Mouse (Mus musculus): ENCODE data around the gene Hmgcl. TPM values are rescaled to one million over a fixed set of nuclear protein-coding genes. Genes with fewer than 3 reads are reported as not detected.

The Hmgcl gene
- polyA plus RNA-seq, 1 experiment from 2014 or later = 97.1 TPM

DNA sequence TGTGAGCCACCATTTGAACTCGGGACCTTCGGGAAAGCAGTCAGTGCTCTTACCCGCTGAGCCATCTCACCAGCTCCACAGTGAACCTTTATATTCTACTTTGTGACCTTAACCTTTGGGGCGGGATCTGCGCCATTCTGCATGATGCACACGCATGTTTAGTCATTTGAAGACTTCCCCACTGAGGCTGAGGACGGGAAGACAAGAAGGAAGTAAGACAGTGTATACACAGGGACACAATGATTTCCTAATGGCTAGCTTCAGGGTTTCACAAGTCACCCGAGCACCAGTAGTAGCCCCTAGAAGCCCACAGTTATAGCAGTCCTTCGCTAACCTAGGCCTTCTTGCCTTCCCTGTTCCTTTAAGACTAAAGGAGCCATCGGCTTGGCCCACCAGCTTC is 542 bp upstream of the Hmgcl start:
- no peaks in the 10 kb centered on the region for H3K27me3 ChIP-seq (replicated peaks; ENCODE audit: control insufficient read depth, insufficient read depth, low read length)
- peak overlapping the region; percentile 26; the same call in 1 of the 2 replicates for H3K27ac ChIP-seq (ENCODE audit: low read depth, low read length)
- peaks cover 25% of the 10 kb centered on the region for H3K4me1 ChIP-seq (replicated peaks; ENCODE audit: control insufficient read depth, insufficient read depth, low read length)
- DNase-seq (ENCODE audit: low spot score) (no peak), ATAC-seq (replicated peaks; ENCODE audit: low FRiP score) (peak; percentile 15; the same call in 1 of the 2 replicates)
- WGBS = 69% methylated on average over 10 of the region's 10 CpGs
- H3K4me2 ChIP-seq = peak overlapping the region; percentile 81
- H3K9ac ChIP-seq (ENCODE audit: low read depth, low read length) = no peak overlapping the region; the same call in 1 of the 2 replicates
- peak overlapping the region; percentile 82 for H3K4me3 ChIP-seq (ENCODE audit: low read depth, low read length)
- H3K9me3 ChIP-seq (ENCODE audit: control insufficient read depth, low read length) = no peaks in the 10 kb centered on the region
- H3K36me3 ChIP-seq (ENCODE audit: control insufficient read depth, insufficient read depth, low read length) = no peaks in the 10 kb centered on the region

DNA sequence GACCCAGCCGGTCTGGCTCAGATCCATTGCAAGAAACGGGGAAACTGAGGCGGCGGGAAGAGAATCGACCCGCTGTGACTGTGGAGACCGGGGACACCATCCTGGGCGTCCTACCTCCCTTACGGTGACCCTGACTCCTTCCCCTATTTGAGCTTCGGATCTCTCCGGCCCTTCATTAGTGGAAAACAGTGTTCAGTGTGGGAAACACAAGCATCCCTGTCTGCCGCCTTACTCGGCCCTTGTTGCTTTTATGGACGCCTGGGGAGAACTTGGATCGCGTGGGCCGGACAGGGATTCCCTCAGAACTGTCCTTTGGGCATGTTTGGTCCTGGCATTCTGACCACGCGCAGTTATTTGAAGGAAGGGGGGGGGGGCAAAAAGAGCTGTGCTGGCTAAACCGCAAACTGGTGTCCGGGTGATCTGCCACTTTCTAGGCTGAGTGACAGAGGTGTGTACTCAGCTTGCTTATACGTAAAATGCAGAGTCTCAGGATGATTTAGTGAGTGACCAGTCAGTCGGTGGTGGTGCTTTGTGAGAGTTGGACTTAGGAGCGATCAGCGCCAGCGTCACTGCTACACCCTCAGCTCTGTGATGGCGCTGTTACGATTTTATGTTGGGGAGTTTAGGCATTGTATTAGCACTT is 532 bp downstream of the Hmgcl start:
- 1% methylated on average over 28 of the region's 28 CpGs for whole genome bisulfite sequencing
- H3K27ac ChIP-seq (ENCODE audit: low read depth, low read length) = peak overlapping the region; percentile 53
- peak overlapping the region; percentile 82 for H3K4me3 ChIP-seq (ENCODE audit: low read depth, low read length)
- H3K36me3 ChIP-seq (ENCODE audit: control insufficient read depth, insufficient read depth, low read length) = peaks cover 3% of the 10 kb centered on the region
- ATAC-seq (replicated peaks; ENCODE audit: low FRiP score) (peak; percentile 21), DNase-seq (ENCODE audit: low spot score) (no peak)
- H3K4me2 ChIP-seq = peak overlapping the region; percentile 81
- H3K27me3 ChIP-seq (replicated peaks; ENCODE audit: control insufficient read depth, insufficient read depth, low read length) = no peaks in the 10 kb centered on the region
- peaks cover 25% of the 10 kb centered on the region for H3K4me1 ChIP-seq (replicated peaks; ENCODE audit: control insufficient read depth, insufficient read depth, low read length)
- H3K9ac ChIP-seq (ENCODE audit: low read depth, low read length) = peak overlapping the region; percentile 84
- no peaks in the 10 kb centered on the region for H3K9me3 ChIP-seq (ENCODE audit: control insufficient read depth, low read length)

- no peak for ATAC-seq (replicated peaks; ENCODE audit: low FRiP score)
- H3K36me3 ChIP-seq (ENCODE audit: control insufficient read depth, insufficient read depth, low read length) = peaks cover 13% of the 10 kb centered on the region
- H3K27me3 ChIP-seq (replicated peaks; ENCODE audit: control insufficient read depth, insufficient read depth, low read length) = no peaks in the 10 kb centered on the region
- 79% methylated on average over 8 of the region's 8 CpGs for WGBS
- no peak overlapping the region for H3K4me3 ChIP-seq (ENCODE audit: low read depth, low read length)
- no peak overlapping the region for H3K27ac ChIP-seq (ENCODE audit: low read depth, low read length)
- H3K4me1 ChIP-seq (replicated peaks; ENCODE audit: control insufficient read depth, insufficient read depth, low read length) = peaks cover 25% of the 10 kb centered on the region
- peak overlapping the region; percentile 11; the same call in 1 of the 2 replicates for H3K4me2 ChIP-seq
- no peaks in the 10 kb centered on the region for H3K9me3 ChIP-seq (ENCODE audit: control insufficient read depth, low read length)
- no peak for DNase-seq (ENCODE audit: low spot score)
- 0 out of 2 replicates have a peak overlapping the region, but pooled peaks have one; percentile 39 for H3K9ac ChIP-seq (ENCODE audit: low read depth, low read length)
Measured at GRCm38 (mm10) chr4:135948142-135948541, 1.9 kb downstream of the Hmgcl start.

DNA sequence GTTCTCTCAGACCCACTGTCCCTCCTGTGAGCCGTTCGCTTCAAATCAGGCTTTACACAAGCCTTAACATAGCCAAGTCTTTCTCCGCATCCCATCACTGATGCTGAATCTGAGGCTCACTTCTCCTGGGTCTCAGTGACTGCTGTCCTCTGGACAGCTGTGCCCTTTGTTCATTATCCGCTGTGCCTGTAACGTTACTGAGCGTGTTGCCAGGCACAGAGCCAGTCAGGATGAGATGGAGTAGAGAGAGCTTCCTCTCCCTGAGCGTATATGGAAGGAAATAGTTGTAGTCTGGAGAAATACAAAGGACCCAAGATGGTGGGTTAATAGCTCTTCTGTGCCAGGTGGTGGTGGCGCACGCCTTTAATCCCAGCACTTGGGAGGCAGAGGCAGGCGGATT is 3.2 kb downstream of the Hmgcl start:
- H3K4me1 ChIP-seq (replicated peaks; ENCODE audit: control insufficient read depth, insufficient read depth, low read length) = peaks cover 21% of the 10 kb centered on the region
- H3K27me3 ChIP-seq (replicated peaks; ENCODE audit: control insufficient read depth, insufficient read depth, low read length) = no peaks in the 10 kb centered on the region
- H3K36me3 ChIP-seq (ENCODE audit: control insufficient read depth, insufficient read depth, low read length) = peaks cover 14% of the 10 kb centered on the region
- ATAC-seq (replicated peaks; ENCODE audit: low FRiP score) (no peak), DNase-seq (ENCODE audit: low spot score) (no peak)
- no peaks in the 10 kb centered on the region for H3K9me3 ChIP-seq (ENCODE audit: control insufficient read depth, low read length)
- H3K27ac ChIP-seq (ENCODE audit: low read depth, low read length) = no peak overlapping the region
- H3K4me3 ChIP-seq (ENCODE audit: low read depth, low read length) = no peak overlapping the region
- no peak overlapping the region for H3K4me2 ChIP-seq
- no peak overlapping the region for H3K9ac ChIP-seq (ENCODE audit: low read depth, low read length)
- 90% methylated on average over 10 of the region's 10 CpGs for whole genome bisulfite sequencing

DNA sequence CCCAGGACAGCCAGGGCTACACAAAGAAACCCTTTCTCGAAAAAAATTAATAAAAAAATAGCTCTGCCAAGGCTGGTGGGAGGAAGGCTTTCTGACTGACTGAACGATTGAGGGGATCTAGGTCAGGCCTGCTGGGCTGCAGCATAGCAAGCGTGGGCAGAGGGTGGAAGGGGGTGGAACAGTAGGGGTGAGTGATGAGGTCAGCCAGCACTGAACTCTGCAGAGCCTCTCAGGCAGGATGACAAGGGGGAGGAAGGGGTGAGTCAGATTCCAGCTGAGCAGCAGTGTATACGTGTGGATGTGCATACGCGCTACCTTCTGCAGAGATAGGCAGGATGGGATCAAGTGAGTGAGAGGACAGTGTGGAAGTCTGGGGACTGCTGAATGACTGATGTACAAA is 3.7 kb downstream of the Hmgcl start:
- Histone ChIP-seq H3K4me2 (no peak overlapping the region), H3K9me3 (ENCODE audit: control insufficient read depth, low read length) (no peaks in the 10 kb centered on the region), H3K4me1 (replicated peaks; ENCODE audit: control insufficient read depth, insufficient read depth, low read length) (peaks cover 21% of the 10 kb centered on the region), H3K9ac (ENCODE audit: low read depth, low read length) (no peak overlapping the region), H3K27ac (ENCODE audit: low read depth, low read length) (no peak overlapping the region), H3K27me3 (replicated peaks; ENCODE audit: control insufficient read depth, insufficient read depth, low read length) (no peaks in the 10 kb centered on the region), H3K4me3 (ENCODE audit: low read depth, low read length) (no peak overlapping the region), H3K36me3 (ENCODE audit: control insufficient read depth, insufficient read depth, low read length) (peaks cover 14% of the 10 kb centered on the region)
- ATAC-seq (replicated peaks; ENCODE audit: low FRiP score) (no peak), DNase-seq (ENCODE audit: low spot score) (no peak)
- WGBS = 63% methylated on average over 6 of the region's 6 CpGs

DNA sequence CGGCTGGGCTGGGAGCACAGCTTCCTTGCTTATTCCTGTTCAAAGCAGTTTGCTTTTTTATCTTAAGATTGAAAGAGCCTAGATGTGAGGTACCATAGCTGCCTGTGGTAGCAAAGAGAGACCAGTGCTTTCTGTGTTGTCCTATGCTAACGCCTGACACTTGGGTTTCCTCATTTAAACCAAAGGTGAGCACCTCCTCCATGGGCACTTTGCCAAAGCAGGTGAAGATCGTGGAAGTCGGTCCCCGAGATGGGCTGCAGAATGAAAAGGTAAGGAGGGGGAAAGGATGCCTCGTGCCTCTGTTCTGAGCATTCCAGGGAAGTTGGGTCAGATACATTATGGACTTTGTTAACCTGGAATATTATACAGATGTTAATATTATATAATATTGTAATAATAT is 4.1 kb downstream of the Hmgcl start:
- no peak overlapping the region for H3K27ac ChIP-seq (ENCODE audit: low read depth, low read length)
- H3K4me2 ChIP-seq = no peak overlapping the region
- H3K4me1 ChIP-seq (replicated peaks; ENCODE audit: control insufficient read depth, insufficient read depth, low read length) = peaks cover 21% of the 10 kb centered on the region
- 88% methylated on average over 6 of the region's 6 CpGs for WGBS
- H3K9me3 ChIP-seq (ENCODE audit: control insufficient read depth, low read length) = no peaks in the 10 kb centered on the region
- peaks cover 14% of the 10 kb centered on the region for H3K36me3 ChIP-seq (ENCODE audit: control insufficient read depth, insufficient read depth, low read length)
- H3K9ac ChIP-seq (ENCODE audit: low read depth, low read length) = no peak overlapping the region
- DNase-seq (ENCODE audit: low spot score) (no peak), ATAC-seq (replicated peaks; ENCODE audit: low FRiP score) (no peak)
- H3K27me3 ChIP-seq (replicated peaks; ENCODE audit: control insufficient read depth, insufficient read depth, low read length) = no peaks in the 10 kb centered on the region
- no peak overlapping the region for H3K4me3 ChIP-seq (ENCODE audit: low read depth, low read length)

GRCm38 (mm10) chr4:135951505-135951904 is 5.3 kb downstream of the Hmgcl start:
- no peaks in the 10 kb centered on the region for H3K9me3 ChIP-seq (ENCODE audit: control insufficient read depth, low read length)
- H3K9ac ChIP-seq (ENCODE audit: low read depth, low read length) = no peak overlapping the region
- 94% methylated on average over 3 of the region's 3 CpGs for WGBS
- no peak for ATAC-seq (replicated peaks; ENCODE audit: low FRiP score)
- no peak overlapping the region for H3K4me3 ChIP-seq (ENCODE audit: low read depth, low read length)
- no peak for DNase-seq (ENCODE audit: low spot score)
- H3K4me2 ChIP-seq = no peak overlapping the region
- H3K4me1 ChIP-seq (replicated peaks; ENCODE audit: control insufficient read depth, insufficient read depth, low read length) = peaks cover 15% of the 10 kb centered on the region
- no peak overlapping the region for H3K27ac ChIP-seq (ENCODE audit: low read depth, low read length)
- peaks cover 20% of the 10 kb centered on the region for H3K36me3 ChIP-seq (ENCODE audit: control insufficient read depth, insufficient read depth, low read length)
- no peaks in the 10 kb centered on the region for H3K27me3 ChIP-seq (replicated peaks; ENCODE audit: control insufficient read depth, insufficient read depth, low read length)

GRCm38 (mm10) chr4:135953179-135953578 is 6.9 kb downstream of the Hmgcl start:
- ATAC-seq (replicated peaks; ENCODE audit: low FRiP score) (no peak), DNase-seq (ENCODE audit: low spot score) (no peak)
- no peaks in the 10 kb centered on the region for H3K9me3 ChIP-seq (ENCODE audit: control insufficient read depth, low read length)
- no peaks in the 10 kb centered on the region for H3K27me3 ChIP-seq (replicated peaks; ENCODE audit: control insufficient read depth, insufficient read depth, low read length)
- no peak overlapping the region for H3K9ac ChIP-seq (ENCODE audit: low read depth, low read length)
- no peak overlapping the region for H3K4me3 ChIP-seq (ENCODE audit: low read depth, low read length)
- 76% methylated on average over 3 of the region's 3 CpGs for WGBS
- H3K27ac ChIP-seq (ENCODE audit: low read depth, low read length) = no peak overlapping the region
- H3K36me3 ChIP-seq (ENCODE audit: control insufficient read depth, insufficient read depth, low read length) = peaks cover 21% of the 10 kb centered on the region
- peaks cover 9% of the 10 kb centered on the region for H3K4me1 ChIP-seq (replicated peaks; ENCODE audit: control insufficient read depth, insufficient read depth, low read length)
- no peak overlapping the region for H3K4me2 ChIP-seq

- WGBS = 15% methylated on average over 2 of the region's 2 CpGs
- Histone ChIP-seq H3K9ac (ENCODE audit: low read depth, low read length) (no peak overlapping the region), H3K27me3 (replicated peaks; ENCODE audit: control insufficient read depth, insufficient read depth, low read length) (no peaks in the 10 kb centered on the region), H3K4me2 (no peak overlapping the region), H3K36me3 (ENCODE audit: control insufficient read depth, insufficient read depth, low read length) (peaks cover 23% of the 10 kb centered on the region), H3K9me3 (ENCODE audit: control insufficient read depth, low read length) (no peaks in the 10 kb centered on the region), H3K4me1 (replicated peaks; ENCODE audit: control insufficient read depth, insufficient read depth, low read length) (peaks cover 3% of the 10 kb centered on the region; the same call in 1 of the 2 replicates), H3K27ac (ENCODE audit: low read depth, low read length) (no peak overlapping the region), H3K4me3 (ENCODE audit: low read depth, low read length) (no peak overlapping the region)
- DNase-seq (ENCODE audit: low spot score) = peak; percentile 66
- ATAC-seq (replicated peaks; ENCODE audit: low FRiP score) = 0 out of 2 replicates have a peak, but pooled peaks have one; percentile 50
Measured at GRCm38 (mm10) chr4:135954241-135954640, 8.0 kb downstream of the Hmgcl start.
